ENCODE assay signal across 7 mouse cellular contexts in genomic region chr5:24730488-24730871, GRCm38 (mm10). TPM values are rescaled to one million over a fixed set of nuclear protein-coding genes. Genes with fewer than 3 reads are reported as not detected.
DNase-seq lines count a peak whose midpoint lies in the region; ATAC-seq and TF ChIP-seq lines count a peak whose summit lies in the region.

Gene Wdr86 (minus strand): TSS chr5:24730727.

- peaks cover 4% of the 10 kb centered on the region for H3K4me1 ChIP-seq in ES-Bruce4 (ENCODE audit: control insufficient read depth, insufficient read depth, low read length)
- peaks cover 7 to 26% of the 10 kb centered on the region in 2 experiments for H3K4me1 ChIP-seq in ES-E14 (ENCODE audit: control insufficient read depth in 2 of 2, insufficient read depth in 2 of 2, low read length in 2 of 2, poor library complexity in 1 of 2)
- peaks cover 21% of the 10 kb centered on the region; the same call in 1 of the 2 replicates for H3K4me1 ChIP-seq in liver, embryonic 15.5 days (replicated peaks)

- peak within 1 kb of the TSS; percentile 74 for H3K9ac ChIP-seq in ES-Bruce4 (ENCODE audit: low read depth, poor library complexity, severe bottlenecking)
- peak within 1 kb of the TSS; percentile 58 for H3K9ac ChIP-seq in ES-E14 (ENCODE audit: insufficient read depth, low read depth, low read length, poor library complexity, severe bottlenecking)
- no peak within 1 kb of the TSS for H3K9ac ChIP-seq in liver, embryonic 15.5 days

- no peak for ATAC-seq in liver, embryonic 15.5 days (ENCODE audit: insufficient read depth)
- ATAC-seq in megakaryocyte progenitor cell, adult 5-6 weeks (replicated peaks; ENCODE audit: poor library complexity): no peak

- H3K4me3 ChIP-seq in ES-Bruce4 (ENCODE audit: low read depth, low read length) (peak within 1 kb of the TSS; percentile 87), ES-E14 (ENCODE audit: insufficient read depth in 1 of 2, low read depth in 1 of 2, low read length in 2 of 2, poor library complexity in 1 of 2, severe bottlenecking in 1 of 2) (peak within 1 kb of the TSS; percentile 73 to 76)
- H3K4me3 ChIP-seq in liver, embryonic 15.5 days (replicated peaks): peak within 1 kb of the TSS; percentile 40

- TF ChIP-seq CTCF in ES-Bruce4 (IDR thresholded peaks at IDR 0.05; ENCODE audit: low read depth, low read length): no peak

- in situ Hi-C loops in ES-E14 (cut with MboI; ENCODE audit: low sequenced_read_pairs in 2 of 2, unreplicated experiment in 2 of 2): no loop called here

- H3K4me2 ChIP-seq in liver, embryonic 15.5 days: peak within 1 kb of the TSS; percentile 50

- no peaks in the 10 kb centered on the region for H3K9me3 ChIP-seq in ES-Bruce4 (replicated peaks; ENCODE audit: control insufficient read depth, insufficient read depth, low read length, poor library complexity, severe bottlenecking)
- no peaks in the 10 kb centered on the region for H3K9me3 ChIP-seq in ES-E14 (ENCODE audit: control insufficient read depth, insufficient read depth, low read depth, low read length)
- H3K9me3 ChIP-seq in liver, embryonic 15.5 days (replicated peaks): no peaks in the 10 kb centered on the region

- TF ChIP-seq EP300 in ES-Bruce4 (IDR thresholded peaks at IDR 0.05; ENCODE audit: insufficient read depth, low read depth, low read length): 0 out of 2 replicates have a peak, but pooled peaks have one; percentile 6

- peaks cover 2% of the 10 kb centered on the region; the same call in 1 of the 2 replicates for H3K36me3 ChIP-seq in ES-Bruce4 (ENCODE audit: control insufficient read depth, insufficient read depth, low read length, poor library complexity, severe bottlenecking)
- no peaks in the 10 kb centered on the region for H3K36me3 ChIP-seq in ES-E14 (ENCODE audit: control insufficient read depth, insufficient read depth, low read length, poor library complexity, severe bottlenecking)
- no peaks in the 10 kb centered on the region for H3K36me3 ChIP-seq in liver, embryonic 15.5 days (replicated peaks)

- WGBS in liver, embryonic 15.5 days (ENCODE audit: insufficient replicate concordance): 1% methylated on average over 23 of the region's 23 CpGs

- no peak for DNase-seq in ES-E14 (ENCODE audit: low read depth, low spot score)
- peak; percentile 39 for DNase-seq in heart, postnatal 4 days
- DNase-seq in cerebellum, adult 18-20 months: no peak
- DNase-seq in gastrocnemius, adult 18-20 months (ENCODE audit: low spot score): no peak

- no peak within 1 kb of the TSS for H3K27ac ChIP-seq in ES-Bruce4 (ENCODE audit: insufficient read depth, low read length)
- H3K27ac ChIP-seq in ES-E14 (ENCODE audit: insufficient read depth, low read depth, low read length, poor library complexity, severe bottlenecking): no peak within 1 kb of the TSS
- H3K27ac ChIP-seq in liver, embryonic 15.5 days (replicated peaks): no peak within 1 kb of the TSS

- no peaks in the 10 kb centered on the region for H3K27me3 ChIP-seq in ES-Bruce4 (ENCODE audit: control insufficient read depth, insufficient read depth, low read length, poor library complexity, severe bottlenecking)
- peaks cover 49% of the 10 kb centered on the region for H3K27me3 ChIP-seq in liver, embryonic 15.5 days

- TF ChIP-seq POLR2A in ES-Bruce4 (IDR thresholded peaks at IDR 0.05; ENCODE audit: insufficient read depth, low read length): no peak

TF ChIP-seq in ES-E14, 5 proteins besides CTCF, POLR2A, EP300 and RAD21:
- TF ChIP-seq ZNF384 (IDR thresholded peaks at IDR 0.05; ENCODE audit: low read depth, low read length) (no peak), HCFC1 (IDR thresholded peaks at IDR 0.05; ENCODE audit: borderline replicate concordance, insufficient read depth, low read length) (no peak), CHD2 (IDR thresholded peaks at IDR 0.05; ENCODE audit: low read depth, low read length) (no peak)

RNA-seq across cellular contexts. Expression of gene Wdr86, which starts in this region (rescaled TPM):
- polyA plus RNA-seq in ES-Bruce4 (2011; ENCODE audit: insufficient read depth, insufficient read length, low read depth, missing spikeins): 10.3 and 11.3 TPM in 2 replicates
- total RNA-seq in ES-E14 (2012; rRNA removed): 2.5 and 9.5 TPM in 2 replicates
- total RNA-seq in heart, postnatal 4 days (2021): 1 to 10 TPM; 2.8 to 3.5 TPM
- polyA plus RNA-seq in liver, embryonic 15.5 days (2015; fragmentation: Nextera tagmentation; extraction: Ambion mirVana): 1.1 and 1.5 TPM in 2 replicates
- not detected for total RNA-seq in gastrocnemius, adult 18-20 months (2021)
- total RNA-seq in megakaryocyte progenitor cell, adult 5-6 weeks (2015): 0.07 and 0.64 TPM in 2 replicates
- total RNA-seq in megakaryocyte progenitor cell, adult 5-6 weeks (2017): 0.95 TPM in 1 of 2 replicates, not detected in the other
